Mouse (Mus musculus): ENCODE measurements around the gene Iqcf1.

DNA sequence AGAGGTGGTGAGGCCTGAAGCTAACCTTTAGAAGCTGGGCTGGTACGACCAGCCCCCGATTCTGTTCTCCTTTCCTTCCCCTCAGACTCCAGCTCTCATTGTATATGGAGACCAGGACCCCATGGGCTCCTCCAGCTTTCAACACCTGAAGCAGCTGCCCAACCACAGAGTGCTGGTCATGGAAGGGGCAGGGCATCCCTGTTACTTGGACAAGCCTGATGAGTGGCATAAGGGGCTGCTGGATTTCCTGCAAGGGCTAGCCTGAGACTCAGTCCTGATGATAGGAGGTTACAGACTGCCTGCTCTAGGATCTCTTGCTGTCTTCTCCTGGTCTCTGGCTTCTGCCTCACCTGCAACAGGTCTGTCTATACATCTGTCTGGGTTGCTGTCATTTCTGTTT, 47.9 kb upstream of the Iqcf1 start:
- no peak for TF ChIP-seq POLR2A (IDR thresholded peaks at IDR 0.05; ENCODE audit: borderline replicate concordance, insufficient read depth, low read length)
- TF ChIP-seq CTCF (IDR thresholded peaks at IDR 0.05; ENCODE audit: borderline replicate concordance, insufficient read depth, low read depth, low read length), result no peak

Measured in cerebellum, adult 2 months (tissue).